Mouse (Mus musculus): ENCODE results near the gene Gm12253.

The Gm12253 gene

DNA sequence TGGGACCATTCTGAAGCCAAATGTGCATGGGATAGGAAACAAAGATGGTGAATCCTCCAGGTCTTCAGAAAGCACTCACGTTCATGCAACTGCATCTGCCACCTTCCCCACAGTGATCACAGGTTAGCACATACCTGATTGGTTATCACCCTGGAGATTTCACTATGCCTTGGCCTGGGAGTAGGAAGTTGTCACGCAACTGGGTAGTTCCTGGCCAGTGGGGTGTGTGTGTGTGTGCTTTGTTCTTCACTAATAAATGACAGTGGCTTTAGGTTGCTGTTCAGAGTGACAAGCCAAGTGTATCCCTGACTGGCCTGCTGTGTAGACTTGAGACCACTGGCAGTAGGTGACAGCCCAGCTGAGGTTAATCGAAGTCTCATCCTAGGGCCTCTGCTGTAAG lies at the start of gene Gm12253:
Gm12253 (plus strand) TSS at position 301 of the 400 bp plus-strand sequence.
- DNase-seq (ENCODE audit: low read depth, low spot score), result no peak

DNA sequence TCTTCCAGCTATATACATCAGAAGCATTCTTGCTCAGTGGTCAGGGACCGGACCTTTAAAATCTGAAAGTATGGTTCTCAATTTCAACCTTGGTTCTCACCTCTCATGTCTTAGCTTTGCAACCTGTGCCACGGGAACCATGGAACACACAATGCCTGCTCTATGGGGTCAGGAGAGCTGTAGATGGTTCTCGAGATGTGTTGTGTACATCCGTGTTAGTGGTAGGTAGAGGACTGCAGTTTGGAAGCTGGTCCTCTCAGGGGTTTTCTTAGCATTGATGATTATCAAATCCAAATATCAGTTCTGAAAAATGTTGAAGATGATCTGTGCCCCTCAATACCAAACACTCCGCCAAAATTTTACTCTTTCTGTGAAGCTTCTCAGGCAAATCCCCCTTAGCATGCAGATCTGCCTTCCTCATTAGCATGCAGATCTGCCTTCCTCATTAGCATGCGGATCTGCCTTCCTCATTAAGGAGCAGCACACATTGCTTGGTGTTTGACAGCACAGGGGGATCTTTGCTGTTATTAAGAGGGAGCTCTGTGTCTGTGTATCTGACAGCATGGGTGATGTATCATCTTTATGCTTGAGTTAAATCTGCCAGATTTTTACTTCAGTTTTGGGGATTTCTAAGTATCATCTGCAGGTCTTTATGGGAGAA lies 32.2 kb upstream of the Gm12253 start:
- no peak for DNase-seq (ENCODE audit: low read depth, low spot score)

DNA sequence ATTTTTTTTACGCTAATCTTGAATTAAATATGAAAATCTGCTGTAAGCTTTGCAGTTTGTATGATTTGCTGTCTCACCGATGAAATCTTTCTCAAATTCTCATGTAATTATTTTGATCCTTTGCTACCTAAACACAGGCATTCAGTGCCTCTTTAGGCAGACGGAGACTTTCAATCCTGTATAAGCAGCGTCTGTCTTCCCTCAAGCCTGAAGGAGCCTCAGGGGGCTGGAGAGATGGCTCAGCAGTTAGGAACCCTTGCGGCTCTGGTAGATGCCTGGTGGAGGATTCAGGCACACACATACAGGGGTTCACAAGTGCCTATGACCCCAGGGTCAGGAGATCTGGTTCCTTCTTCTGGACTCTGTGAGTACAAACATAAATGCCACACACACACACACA lies 31.7 kb upstream of the Gm12253 start:
- DNase-seq (ENCODE audit: low read depth, low spot score), result no peak

DNA sequence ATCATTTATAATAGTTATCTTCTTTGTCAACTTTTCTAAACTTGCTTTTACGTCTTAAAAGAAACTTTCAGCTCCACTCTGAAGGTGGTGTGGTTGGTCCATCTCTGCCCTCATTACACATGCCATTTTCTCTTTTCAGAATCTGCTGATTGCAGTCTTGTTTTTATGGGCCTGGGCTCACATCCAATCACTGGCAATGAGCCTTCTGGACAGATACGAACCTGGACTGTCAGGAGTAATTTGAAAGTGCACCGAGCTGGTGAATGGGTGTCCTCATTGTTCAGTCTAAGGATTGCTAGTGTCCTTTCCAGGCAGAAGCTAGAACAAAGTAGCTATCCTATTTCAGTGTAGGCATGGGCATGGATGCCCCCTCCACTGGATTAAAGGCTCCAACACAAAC lies 24.3 kb upstream of the Gm12253 start:
- no peak for DNase-seq (ENCODE audit: low read depth, low spot score)

DNA sequence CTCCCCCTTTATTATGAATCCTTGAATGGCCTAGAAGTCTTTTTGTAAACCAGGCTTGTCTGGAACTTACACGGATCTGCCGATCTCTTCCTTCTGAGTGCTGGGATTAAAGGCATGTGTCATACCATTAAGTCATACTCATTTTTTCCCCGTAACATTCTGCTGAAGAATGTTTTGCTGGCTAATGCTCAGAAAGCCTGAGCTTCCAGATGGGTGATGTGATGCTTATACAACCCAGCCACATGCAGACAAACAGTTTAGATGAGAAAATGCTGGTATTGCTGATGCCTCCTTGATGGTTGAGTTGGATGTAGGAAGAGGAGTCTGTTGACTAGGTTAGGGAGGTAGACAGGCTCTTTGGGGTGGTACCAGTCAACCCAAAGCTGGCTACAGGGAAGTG lies 14.0 kb upstream of the Gm12253 start:
- peak; percentile 38 for DNase-seq (ENCODE audit: low read depth, low spot score)

DNA sequence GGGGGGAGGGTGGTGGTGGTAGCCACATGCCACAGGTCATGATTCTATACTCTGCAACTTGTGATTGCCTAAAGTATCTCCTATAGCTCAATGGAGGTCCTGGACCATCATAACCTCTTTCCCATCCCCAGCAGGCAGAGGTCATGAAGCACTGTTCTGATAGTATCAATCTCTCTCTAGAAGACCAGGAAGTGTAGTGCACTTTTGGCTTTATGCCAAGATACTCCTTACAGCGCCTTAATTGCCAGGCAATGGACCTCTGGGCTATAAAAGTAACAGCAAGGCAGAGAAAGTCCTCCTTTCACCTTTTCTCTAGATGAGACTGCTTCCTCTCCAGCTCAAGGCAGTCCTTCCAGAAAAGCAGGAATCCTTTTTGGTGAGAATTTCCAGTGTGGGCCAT lies 11.5 kb upstream of the Gm12253 start, which contains the start of gene 1810065E05Rik:
1810065E05Rik (plus strand) TSS at position 297 of the 400 bp plus-strand sequence.
- no peak for DNase-seq (ENCODE audit: low read depth, low spot score)

DNA sequence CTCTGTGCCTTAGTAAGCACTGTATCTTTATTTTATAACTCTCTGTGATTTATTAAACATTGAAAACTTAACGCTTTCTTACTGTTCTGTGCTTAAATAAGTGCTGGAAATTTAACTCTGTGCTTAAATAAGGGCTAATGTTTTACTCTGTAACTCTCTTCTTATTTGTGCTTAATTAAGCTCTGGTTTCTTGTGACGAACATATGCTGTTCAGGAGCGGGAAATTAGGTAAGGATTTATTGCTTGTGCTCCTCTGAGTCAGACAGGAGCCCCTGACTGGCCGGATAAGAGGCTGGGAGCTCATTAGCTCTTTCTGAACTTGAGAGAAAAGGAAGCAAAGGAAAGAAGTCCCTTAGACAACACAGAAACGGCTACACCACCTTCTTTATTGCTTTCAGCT lies 5.5 kb downstream of the Gm12253 start:
- DNase-seq (ENCODE audit: low read depth, low spot score), result no peak

DNA sequence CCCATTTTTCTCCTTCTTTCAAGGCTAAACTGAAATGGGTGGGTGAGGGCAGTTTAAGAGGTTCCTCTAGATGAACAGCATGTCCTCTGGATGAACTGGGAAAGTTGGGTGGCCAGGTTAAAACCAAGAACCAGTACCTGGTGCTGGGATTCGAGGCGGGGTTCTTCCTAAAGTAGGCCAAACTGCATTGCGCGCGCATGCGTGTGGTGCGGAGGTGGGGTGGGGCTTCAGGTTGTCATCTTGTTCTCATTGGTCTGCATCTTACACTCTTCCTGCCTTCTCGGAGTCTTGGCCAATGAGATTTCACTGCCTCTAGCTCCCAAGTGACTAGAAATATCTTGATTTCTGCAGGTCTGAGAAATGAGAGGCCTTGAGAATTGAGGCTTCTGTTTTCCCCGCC lies 20.4 kb downstream of the Gm12253 start, which contains the start of gene Lypd9:
Lypd9 (minus strand) TSS at position 165 of the 400 bp plus-strand sequence.
- DNase-seq (ENCODE audit: low read depth, low spot score), result no peak

DNA sequence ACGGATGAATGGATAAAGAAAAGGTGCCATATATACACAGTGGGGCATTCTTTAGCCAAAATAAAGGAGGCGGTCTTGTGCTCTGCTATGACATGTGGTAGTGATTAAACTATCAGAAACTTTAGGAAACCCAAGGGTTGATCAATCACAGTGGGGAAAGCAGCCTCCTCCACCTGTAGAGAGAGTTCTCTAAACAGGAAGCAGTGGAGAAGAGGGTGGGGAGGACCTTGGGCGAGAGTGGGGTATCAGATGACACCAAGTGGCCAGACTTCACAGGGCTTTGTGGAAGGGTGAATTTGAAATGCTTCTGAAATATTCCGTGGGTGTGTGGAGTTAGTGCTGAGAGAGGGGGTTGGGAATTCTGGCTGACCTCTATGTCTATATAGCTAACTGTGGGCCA lies 21.2 kb downstream of the Gm12253 start:
- DNase-seq (ENCODE audit: low read depth, low spot score), result no peak

DNA sequence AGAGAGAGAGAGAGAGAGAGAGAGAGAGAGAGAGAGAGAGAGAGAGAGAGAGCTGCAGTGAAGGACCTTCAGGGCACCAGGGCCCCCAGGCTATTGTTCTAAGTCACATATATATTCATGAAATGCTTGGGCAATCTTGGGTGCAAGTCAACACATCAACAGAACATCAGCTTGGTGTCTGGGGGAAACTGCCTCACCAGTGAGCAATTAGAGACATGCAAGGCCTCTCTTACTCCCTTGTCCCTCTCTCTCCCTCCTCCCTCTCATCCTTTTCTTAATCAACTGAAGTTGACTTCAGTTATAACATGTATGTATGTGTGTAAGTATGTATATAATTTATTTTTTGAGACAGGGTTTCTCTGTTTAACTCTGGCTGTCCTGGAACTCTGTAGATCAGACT lies 29.8 kb downstream of the Gm12253 start, which contains the start of gene Olfr30:
Olfr30 (minus strand) TSS at position 101 of the 400 bp plus-strand sequence.
- DNase-seq (ENCODE audit: low read depth, low spot score), result no peak

Measured in skeletal muscle tissue, adult 2 months (tissue).